Mouse (Mus musculus) embryonic fibroblast, embryonic 13.5 days (primary cell): ENCODE data around the gene Gm42906. TPM values are rescaled to one million over a fixed set of nuclear protein-coding genes. Genes with fewer than 3 reads are reported as not detected.

Experiments
- H3K27ac ChIP-seq: 2 replicates; pipeline ENCODE4 v1.5.1; 2012; ENCODE audit warnings: low read length, control low read depth, inconsistent platforms; ENCODE audit not compliant: insufficient read depth
- H3K4me1 ChIP-seq: 2 replicates; pipeline ENCODE4 v1.6.1; 2011; ENCODE audit warnings: low read length; ENCODE audit not compliant: control insufficient read depth, insufficient read depth
- H3K4me3 ChIP-seq: 2 replicates; pipeline ENCODE4 v1.5.1; 2011; ENCODE audit warnings: mild to moderate bottlenecking, control low read depth, low read length; ENCODE audit not compliant: insufficient read depth
- CTCF ChIP-seq: IDR thresholded peaks from 2 replicates; pipeline ENCODE4 v1.5.1; 2011; ENCODE audit warnings: mild to moderate bottlenecking, control low read depth, low read length, moderate library complexity, borderline replicate concordance; ENCODE audit not compliant: insufficient read depth
- POLR2A ChIP-seq: IDR thresholded peaks from 2 replicates; pipeline ENCODE4 v1.6.1; 2011; ENCODE audit warnings: low read depth, mild to moderate bottlenecking, control low read depth, low read length, moderate library complexity
- polyA plus RNA-seq: library from polyadenylated mRNA; stranded (reverse); fragments of >200 nt; gene quantifications from 2 replicates; pipeline ENCODE4 v1.2.4, GENCODE M21; 2011; ENCODE audit warnings: low read depth; ENCODE audit not compliant: missing spikeins, insufficient read length

The Gm42906 gene
- polyA plus RNA-seq, 1 experiment = not detected

DNA sequence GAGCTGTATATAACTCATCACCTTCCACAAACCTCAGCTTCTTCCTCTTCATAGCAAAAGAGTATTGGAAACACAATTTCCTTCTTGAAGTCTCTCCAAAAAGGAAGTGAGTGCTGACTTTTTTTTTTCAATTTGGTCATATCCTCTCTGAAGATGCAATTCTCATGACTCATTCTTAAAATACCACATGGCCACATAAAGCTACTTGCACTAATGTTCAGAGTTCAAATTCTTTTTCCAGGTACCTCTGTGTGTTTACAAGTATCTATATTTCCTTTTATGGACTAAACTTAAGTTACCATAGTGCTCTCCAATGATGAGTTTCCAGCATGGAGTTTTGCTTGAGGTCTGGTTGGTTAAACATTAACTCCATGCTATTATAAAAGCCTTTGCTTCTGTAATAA is 94.8 kb downstream of the Gm42906 start:
- H3K4me3 ChIP-seq = no peak overlapping the region
- H3K4me1 ChIP-seq = peaks cover 3% of the 10 kb centered on the region; the same call in 1 of the 2 replicates
- peak overlapping the region; percentile 18; the same call in 1 of the 2 replicates for H3K27ac ChIP-seq
- TF ChIP-seq CTCF (no peak), POLR2A (no peak)

DNA sequence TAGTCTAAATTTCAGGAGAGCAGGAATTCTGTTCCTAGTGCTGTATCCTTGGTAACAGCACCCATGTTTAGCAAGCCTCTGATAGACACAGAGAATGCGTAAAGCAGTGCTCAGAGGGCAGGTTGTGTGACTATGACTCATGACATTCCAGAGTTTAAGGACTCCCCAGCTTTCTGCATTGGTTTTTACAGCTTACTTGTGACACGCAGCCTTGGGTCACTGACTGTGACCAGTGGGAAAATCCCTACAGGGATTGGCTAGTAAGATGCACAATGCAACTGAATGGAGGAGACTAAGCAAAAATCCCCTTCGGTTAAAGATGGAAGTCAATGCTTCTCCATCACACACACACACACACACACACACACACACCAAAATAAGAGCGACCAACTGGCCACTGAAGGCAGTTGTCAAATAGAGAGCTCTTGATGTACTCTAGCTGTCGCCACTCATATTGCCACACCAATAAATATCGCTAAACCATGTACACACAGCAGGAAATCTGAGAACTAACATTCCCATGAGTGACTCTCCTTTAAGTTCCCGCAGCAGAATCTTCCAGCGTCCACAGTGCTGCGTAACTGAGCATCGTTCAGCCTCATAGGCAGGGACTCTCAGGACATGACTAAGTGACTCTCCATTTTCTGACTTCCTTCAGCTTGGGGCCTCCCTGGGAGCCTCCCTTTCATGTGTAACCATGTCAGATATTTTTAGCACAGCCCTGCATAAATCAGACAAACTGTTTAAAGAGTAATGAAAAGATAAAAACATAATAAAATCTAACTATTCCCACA is 112.0 kb downstream of the Gm42906 start:
- TF ChIP-seq POLR2A (no peak), CTCF (no peak)
- H3K4me1 ChIP-seq = peaks cover 13% of the 10 kb centered on the region
- H3K4me3 ChIP-seq = no peak overlapping the region
- H3K27ac ChIP-seq = peak overlapping the region; percentile 93

DNA sequence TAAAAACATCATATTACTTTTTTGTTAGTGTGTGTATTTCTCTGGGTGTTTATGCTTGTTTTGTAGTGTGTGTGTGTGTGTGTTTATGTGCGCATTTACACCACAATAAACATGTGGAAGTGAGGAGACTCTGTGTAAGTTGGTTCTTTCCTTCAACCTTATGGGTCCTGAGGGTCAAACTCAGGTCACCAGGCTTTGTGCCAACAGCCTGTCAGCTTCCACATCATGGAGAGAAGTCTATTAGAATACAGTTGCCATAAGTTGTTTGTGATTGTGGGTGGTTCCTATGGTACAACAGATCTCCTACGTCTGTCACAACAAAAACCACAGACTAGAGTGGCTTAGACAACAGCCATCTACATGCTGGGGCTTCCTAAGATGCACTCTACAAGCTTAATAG is 127.7 kb downstream of the Gm42906 start:
- Histone ChIP-seq H3K4me3 (no peak overlapping the region), H3K27ac (no peak overlapping the region), H3K4me1 (peaks cover 2% of the 10 kb centered on the region; the same call in 1 of the 2 replicates)
- no peak for TF ChIP-seq POLR2A
- TF ChIP-seq CTCF = no peak

DNA sequence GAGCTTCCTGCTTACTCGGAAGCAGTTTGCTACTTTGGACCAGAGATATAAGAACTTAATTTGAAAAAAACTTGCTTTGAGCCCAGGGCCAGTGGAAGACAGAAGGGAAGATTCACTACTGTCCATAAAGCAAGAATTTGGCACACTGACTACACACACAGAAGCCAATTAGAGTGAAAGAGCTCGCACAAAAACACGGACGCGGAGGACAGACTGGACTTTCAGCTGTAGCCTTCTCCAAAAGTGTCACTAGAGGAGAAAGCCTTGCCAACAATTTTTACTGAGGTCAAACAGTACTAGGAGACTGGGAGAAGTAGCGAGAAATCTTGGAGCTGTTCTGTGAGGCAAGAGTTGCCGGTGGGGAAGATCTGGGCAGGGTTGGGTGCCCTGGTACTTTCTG is 128.4 kb downstream of the Gm42906 start:
- TF ChIP-seq CTCF (no peak), POLR2A (no peak)
- Histone ChIP-seq H3K27ac (no peak overlapping the region), H3K4me3 (no peak overlapping the region), H3K4me1 (peaks cover 2% of the 10 kb centered on the region; the same call in 1 of the 2 replicates)

DNA sequence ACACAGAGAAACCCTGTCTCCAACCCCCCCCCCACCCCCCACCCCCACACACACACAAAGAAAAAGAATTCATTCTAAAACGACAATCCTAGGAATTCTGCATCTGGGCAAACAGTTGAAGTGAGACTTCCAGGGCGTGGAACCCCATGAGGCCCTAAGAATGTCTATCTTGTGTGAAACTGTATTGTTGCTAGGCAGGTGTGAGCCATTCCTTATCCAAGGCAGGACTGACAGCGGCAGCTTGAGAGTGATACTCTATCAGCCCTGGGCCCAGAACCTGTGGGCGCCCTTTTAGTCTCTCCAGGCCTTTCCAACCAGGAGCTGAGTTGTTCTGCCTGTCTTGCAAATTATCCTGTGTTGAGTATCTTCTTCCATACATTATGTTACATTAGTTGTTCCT is 129.6 kb downstream of the Gm42906 start:
- TF ChIP-seq CTCF (no peak), POLR2A (no peak)
- Histone ChIP-seq H3K27ac (no peak overlapping the region), H3K4me1 (peaks cover 2% of the 10 kb centered on the region; the same call in 1 of the 2 replicates), H3K4me3 (no peak overlapping the region)

DNA sequence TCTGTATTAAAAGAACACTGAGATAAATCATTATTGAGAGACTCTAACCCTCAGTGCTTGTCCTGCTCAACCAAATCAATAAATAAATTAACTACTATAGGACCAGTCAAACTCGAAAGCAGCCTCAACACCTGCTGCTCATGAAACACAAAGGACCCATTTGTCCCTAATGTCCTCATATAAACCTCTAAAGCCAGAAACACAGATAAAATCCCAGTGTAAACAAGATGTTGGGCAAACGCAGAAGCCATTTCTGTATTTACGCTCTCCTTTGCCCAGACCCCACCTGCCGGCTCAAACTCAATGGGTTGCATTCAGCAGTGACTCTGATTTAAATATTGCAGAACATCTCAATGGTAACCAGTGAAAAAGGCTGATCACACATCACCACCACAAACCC is 131.7 kb downstream of the Gm42906 start:
- Histone ChIP-seq H3K4me1 (peaks cover 2% of the 10 kb centered on the region; the same call in 1 of the 2 replicates), H3K4me3 (no peak overlapping the region), H3K27ac (no peak overlapping the region)
- no peak for TF ChIP-seq CTCF
- TF ChIP-seq POLR2A = no peak

DNA sequence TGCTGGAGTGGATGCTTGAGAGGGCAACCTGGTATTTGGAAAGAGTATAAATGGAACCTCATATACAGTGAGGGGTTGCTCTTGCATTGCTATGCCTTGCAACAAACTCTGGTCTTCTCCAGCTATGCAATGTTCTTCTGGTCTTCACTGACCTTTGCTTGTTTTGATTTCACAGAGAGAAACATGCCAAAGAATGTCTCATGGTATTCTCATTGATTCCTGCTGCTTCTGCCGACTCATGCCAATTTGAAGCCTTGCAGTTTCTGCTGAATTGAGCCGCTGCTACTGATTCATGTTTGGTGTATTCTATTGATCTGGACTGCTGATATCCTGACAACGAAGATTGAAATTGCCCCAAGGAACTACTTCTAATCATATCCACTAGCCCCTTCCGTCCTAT is 134.4 kb downstream of the Gm42906 start:
- TF ChIP-seq POLR2A = no peak
- TF ChIP-seq CTCF = no peak
- Histone ChIP-seq H3K27ac (no peak overlapping the region), H3K4me1 (peaks cover 2% of the 10 kb centered on the region; the same call in 1 of the 2 replicates), H3K4me3 (no peak overlapping the region)

DNA sequence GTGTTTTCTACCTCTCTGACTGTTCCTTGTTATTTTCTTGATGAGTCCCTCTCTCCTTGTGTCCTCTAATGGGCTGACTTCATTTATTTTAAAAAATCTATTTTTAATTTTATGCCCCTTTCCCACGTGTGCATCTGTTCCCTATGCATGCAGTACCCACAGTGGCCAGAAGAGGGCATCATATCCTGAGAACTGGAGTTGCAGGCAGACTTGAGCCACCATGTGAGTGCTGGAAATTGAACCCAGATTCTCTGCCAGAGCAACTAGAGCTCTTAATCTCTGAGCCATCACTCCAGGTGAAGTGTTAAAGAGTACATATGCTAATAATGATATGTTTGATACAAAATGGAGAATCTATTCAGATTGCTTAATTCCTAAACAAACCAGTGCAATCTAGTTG is 135.7 kb downstream of the Gm42906 start:
- TF ChIP-seq POLR2A (no peak), CTCF (peak; percentile 18; the same call in 1 of the 2 replicates)
- H3K4me3 ChIP-seq = no peak overlapping the region
- no peak overlapping the region for H3K27ac ChIP-seq
- no peaks in the 10 kb centered on the region for H3K4me1 ChIP-seq

DNA sequence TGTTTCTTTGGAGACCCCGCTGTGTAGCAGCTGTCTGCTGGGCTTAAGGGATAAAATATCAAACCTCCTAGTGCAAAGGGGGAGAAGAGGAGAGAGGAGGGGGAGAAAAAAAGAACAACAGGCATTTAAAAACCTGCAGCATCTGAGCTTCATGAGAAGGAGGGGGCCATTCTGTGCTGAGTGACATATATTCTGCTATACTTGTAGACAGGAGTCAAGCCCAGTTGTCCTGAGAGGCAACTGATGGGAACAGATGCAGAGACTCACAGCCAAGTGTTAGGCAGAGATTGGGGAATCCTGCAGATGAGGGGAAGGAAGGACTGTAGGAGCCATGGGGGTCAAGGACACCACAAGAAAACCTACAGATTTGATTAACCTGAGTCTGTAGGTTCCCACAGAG is 141.6 kb downstream of the Gm42906 start:
- Histone ChIP-seq H3K27ac (no peak overlapping the region), H3K4me3 (no peak overlapping the region), H3K4me1 (no peaks in the 10 kb centered on the region)
- TF ChIP-seq POLR2A (no peak), CTCF (no peak)

DNA sequence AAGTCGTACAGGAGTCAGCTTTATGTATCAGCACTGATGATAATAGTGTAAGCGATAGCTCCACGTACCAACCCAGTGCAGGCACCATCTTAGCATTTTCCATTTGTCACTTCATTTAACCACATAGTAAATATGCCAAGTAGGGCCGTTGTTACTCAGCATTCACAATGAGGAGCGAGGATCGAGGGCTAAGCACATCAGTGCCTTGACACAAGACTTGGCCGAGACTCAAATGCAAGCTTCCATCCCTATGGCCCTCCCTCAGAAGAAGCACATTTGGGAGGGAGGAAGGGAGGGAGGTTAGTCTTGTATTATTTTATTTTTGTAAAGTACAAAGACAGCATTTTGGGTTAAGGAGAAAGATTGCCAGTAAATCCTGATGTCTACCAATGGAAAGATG is 148.4 kb downstream of the Gm42906 start:
- Histone ChIP-seq H3K4me1 (peaks cover under 1% of the 10 kb centered on the region; the same call in 1 of the 2 replicates), H3K27ac (no peak overlapping the region), H3K4me3 (no peak overlapping the region)
- no peak for TF ChIP-seq CTCF
- no peak for TF ChIP-seq POLR2A
